Mouse (Mus musculus) megakaryocyte-erythroid progenitor cell, adult 5-6 weeks (primary cell): Measurements from ENCODE around the gene Htr1f. TPM values are rescaled to one million over a fixed set of nuclear protein-coding genes. Genes with fewer than 3 reads are reported as not detected.

Experiments
- ATAC-seq: replicated peaks from 2 replicates; pipeline ENCODE4 v1.8.0; 2016; ENCODE audit warnings: mild to moderate bottlenecking, inconsistent platforms; ENCODE audit not compliant: severe bottlenecking, poor library complexity, low FRiP score, low TSS enrichment
- total RNA-seq, 2 experiments: library from RNA; stranded (forward) in 1 of 2; stranded (reverse) in 1 of 2; fragments of 200-1000, 215-1000 nt in 1 of 2; fragments of >200 nt in 1 of 2; fragmentation: Nextera tagmentation in 1 of 2; gene quantifications; 2 replicates each; pipeline ENCODE4 v1.2.3; 2014 to 2017

Htr1f gene
- total RNA-seq, 2 experiments from 2014 or later = not detected

- no peak for ATAC-seq
Observed at GRCm38 (mm10) chr16:64876631-64877265, 228.9 kb downstream of the Htr1f start.

GRCm38 (mm10) chr16:64875822-64876221, 229.8 kb downstream of the Htr1f start:
- no peak for ATAC-seq

- ATAC-seq = no peak
Observed at GRCm38 (mm10) chr16:64875384-64875783, 230.3 kb downstream of the Htr1f start.
